Mouse (Mus musculus) erythroblast, adult 5-6 weeks (primary cell): Measurements from ENCODE around the gene Phactr4. TPM values are rescaled to one million over a fixed set of nuclear protein-coding genes. Genes with fewer than 3 reads are reported as not detected.
A peak's percentile ranks its signal among the peaks of the same experiment; 100 is the strongest.

Source experiments
- ATAC-seq: replicated peaks from 2 replicates; pipeline ENCODE4 v1.8.0; 2016; ENCODE audit warnings: moderate number of reproducible peaks, mild to moderate bottlenecking, moderate TSS enrichment, inconsistent platforms; ENCODE audit not compliant: poor library complexity, low FRiP score, severe bottlenecking
- total RNA-seq, 2 experiments: library from RNA; stranded (forward) in 1 of 2; stranded (reverse) in 1 of 2; fragments of 150-400 nt in 1 of 2; fragments of 200-764, 138-1000 nt in 1 of 2; gene quantifications; 2 replicates each; pipeline versions ENCODE4 v1.2.3 to v1.2.4; 2015 to 2017; ENCODE audit warnings: low replicate concordance in 2 of 2

The Phactr4 gene
- total RNA-seq (2015; ENCODE audit: low replicate concordance): 8.8 and 16.9 TPM in 2 replicates
- total RNA-seq (2017; ENCODE audit: low replicate concordance): 14.1 and 28.0 TPM in 2 replicates

- ATAC-seq: peak; percentile 84
Observed at GRCm38 (mm10) chr4:132421923-132422782, at the start of gene Phactr4. Gene Phactr4, minus strand, starts transcription at chr4:132422489.

GRCm38 (mm10) chr4:132469873-132470272 is 47.6 kb upstream of the Phactr4 start:
- ATAC-seq: no peak

DNA sequence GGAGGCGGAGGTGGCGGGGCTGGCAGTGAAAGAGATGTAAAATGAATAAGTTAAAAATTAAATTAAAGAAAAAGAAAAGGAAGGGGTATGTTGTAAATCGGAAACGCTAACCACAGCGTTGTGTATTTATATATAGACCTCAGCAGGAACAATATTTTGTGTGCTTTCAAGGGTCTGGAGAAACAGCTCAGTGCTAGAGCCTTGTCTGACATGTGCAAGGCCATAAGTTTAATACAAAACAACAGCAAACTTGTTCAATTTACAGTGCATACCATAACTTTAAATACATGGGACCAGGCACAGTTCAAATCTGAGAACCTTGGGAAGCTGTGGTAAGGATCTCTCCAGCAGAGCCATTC is 41.9 kb upstream of the Phactr4 start:
- 0 out of 2 replicates have a peak, but pooled peaks have one; percentile 1 for ATAC-seq

- ATAC-seq: peak; percentile 93
Observed at GRCm38 (mm10) chr4:132463430-132464254, 41.4 kb upstream of the Phactr4 start, which contains the start of gene Med18. Gene Med18, minus strand, starts transcription at chr4:132463921.

- ATAC-seq: no peak
Observed at GRCm38 (mm10) chr4:132462836-132463235, 40.5 kb upstream of the Phactr4 start.

- no peak for ATAC-seq
Observed at GRCm38 (mm10) chr4:132460225-132460624, 37.9 kb upstream of the Phactr4 start.

GRCm38 (mm10) chr4:132455561-132455960 is 33.3 kb upstream of the Phactr4 start:
- ATAC-seq: no peak

DNA sequence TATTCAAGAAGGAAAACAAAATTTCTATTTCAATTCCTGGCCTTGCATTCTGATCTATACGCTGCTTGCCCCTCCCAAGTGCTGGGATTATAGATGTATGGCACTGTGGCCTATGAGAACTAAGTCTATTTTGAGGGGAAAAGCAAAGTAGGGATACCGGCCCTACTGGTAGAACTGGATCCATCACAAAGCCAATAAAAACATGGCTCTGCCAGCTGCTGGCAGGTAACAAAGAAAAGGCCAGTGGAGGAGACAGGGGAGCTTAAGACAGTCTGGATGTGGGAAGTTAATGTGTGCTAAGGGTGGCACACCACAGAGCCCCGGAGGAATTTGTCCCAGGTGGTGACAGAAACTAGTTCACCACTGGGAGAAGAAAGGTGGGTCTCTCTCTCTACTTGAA is 32.9 kb upstream of the Phactr4 start:
- ATAC-seq: no peak

DNA sequence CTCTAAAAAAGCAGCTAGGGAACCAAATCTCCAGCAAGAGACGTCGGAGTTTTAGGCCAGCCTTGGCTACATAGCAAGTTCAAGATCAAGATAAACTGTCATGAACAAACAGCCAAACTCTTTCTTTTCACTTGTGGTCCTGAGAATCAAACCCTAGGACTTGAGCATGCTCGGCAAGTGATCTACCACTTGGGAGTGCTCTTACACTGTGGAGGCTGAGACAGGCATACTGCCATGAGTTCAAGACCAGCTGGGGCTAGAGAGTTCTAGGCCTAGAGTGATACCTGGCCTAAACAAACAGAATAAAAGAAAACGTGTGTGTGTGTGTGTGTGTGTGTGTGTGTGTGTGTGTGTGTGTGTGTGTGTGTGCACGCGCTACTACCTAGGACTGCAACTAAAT is 31.9 kb upstream of the Phactr4 start:
- no peak for ATAC-seq

- peak; percentile 85 for ATAC-seq
Observed at GRCm38 (mm10) chr4:132449778-132450177, 27.5 kb upstream of the Phactr4 start.

- no peak for ATAC-seq
Observed at GRCm38 (mm10) chr4:132446105-132446504, 23.8 kb upstream of the Phactr4 start.

GRCm38 (mm10) chr4:132444516-132444915 is 22.2 kb upstream of the Phactr4 start:
- ATAC-seq: no peak

DNA sequence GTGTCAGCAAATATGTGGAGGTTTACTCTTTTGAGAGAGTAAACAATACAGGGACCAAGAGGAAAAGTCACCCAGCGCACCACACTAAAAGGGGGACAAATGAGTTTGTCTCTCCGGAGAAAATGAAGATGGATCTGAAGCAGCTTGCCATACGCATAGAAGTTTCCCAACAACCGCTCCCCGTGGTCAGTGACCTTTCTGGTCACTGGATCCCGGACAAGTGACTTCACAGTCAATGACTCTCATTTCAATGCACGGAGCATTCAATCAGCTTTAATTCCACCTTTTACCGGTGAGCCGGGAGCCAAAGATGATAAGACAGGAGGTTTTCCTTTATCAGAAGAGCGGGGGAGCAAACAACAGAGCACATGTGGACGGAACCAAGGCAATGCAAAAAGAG is 15.6 kb upstream of the Phactr4 start:
- no peak for ATAC-seq

GRCm38 (mm10) chr4:132432717-132433372 is 10.6 kb upstream of the Phactr4 start:
- no peak for ATAC-seq

DNA sequence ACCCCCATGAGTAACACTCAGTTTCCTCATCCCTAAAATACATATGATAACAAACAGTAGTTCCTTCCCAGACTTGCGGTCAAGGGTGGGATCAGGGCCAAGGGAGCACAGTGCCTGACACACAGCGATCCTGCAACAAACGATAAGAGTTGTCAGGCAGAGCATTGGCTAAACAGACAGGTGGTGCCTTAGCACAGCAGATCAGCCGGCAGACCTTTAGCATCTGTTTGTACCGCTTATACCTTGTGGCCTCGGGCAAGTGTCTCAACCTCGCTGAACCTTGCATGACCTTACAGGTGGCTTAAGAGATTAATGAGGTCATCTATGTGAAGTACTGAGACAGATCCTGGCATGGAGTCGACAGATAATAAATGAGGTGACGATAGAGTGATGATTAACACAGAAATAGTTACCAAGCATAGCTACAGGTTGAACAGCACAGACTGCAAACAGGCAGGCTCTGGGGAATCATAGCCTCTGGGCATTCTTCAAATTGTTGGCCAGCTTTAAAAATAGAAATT is 5.8 kb upstream of the Phactr4 start:
- ATAC-seq: peak; percentile 93

DNA sequence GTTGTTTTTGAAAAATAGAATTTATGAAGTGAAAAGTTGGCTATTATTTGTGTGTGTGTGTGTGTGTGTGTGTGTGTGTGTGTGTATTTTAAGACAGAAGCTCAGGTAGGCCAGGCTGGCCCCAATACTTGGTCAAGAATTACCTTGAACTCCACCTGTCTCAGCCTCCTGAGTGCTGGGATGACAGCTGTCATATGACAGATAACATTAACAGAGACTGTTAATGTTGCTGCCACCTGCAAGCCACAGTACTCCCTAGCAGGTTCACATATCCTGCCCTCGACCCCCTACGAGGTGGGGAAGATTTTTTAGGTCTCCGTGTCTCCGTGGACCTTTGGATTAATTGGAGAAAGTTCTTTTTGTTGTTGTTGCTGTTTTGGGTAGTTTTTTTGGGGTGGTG is 5.2 kb upstream of the Phactr4 start:
- peak; percentile 53 for ATAC-seq

GRCm38 (mm10) chr4:132426021-132426420 is 3.7 kb upstream of the Phactr4 start:
- ATAC-seq: no peak

- ATAC-seq: no peak
Observed at GRCm38 (mm10) chr4:132424765-132425164, 2.5 kb upstream of the Phactr4 start.

DNA sequence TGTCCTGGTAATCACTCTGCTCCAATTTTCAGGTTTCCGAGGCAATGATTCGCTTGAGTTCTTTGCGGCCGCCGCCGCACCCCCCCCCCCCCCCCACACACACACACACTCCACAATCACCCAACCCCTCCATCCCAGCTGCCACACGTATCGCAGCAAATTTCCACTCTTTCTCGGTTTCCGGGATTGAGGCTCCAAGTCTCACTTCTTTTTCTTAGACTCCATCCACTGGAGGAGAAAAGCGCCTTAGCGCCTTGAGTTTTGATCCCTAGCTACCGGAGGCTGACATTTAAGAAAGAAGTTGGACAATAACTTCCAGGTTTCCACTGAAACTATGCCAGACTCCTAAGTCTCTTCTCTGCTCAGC is 750 bp downstream of the Phactr4 start:
- no peak for ATAC-seq

- ATAC-seq: no peak
Observed at GRCm38 (mm10) chr4:132420471-132420870, 1.8 kb downstream of the Phactr4 start.
